Mouse (Mus musculus) megakaryocyte, embryonic 14.5 days (primary cell): ENCODE results near the gene Usp46.

Source experiments
- FLI1 ChIP-seq: IDR thresholded peaks from 2 replicates; pipeline ENCODE4 v1.6.1; 2012; ENCODE audit warnings: low read length, inconsistent platforms, mixed read lengths
- GATA1 ChIP-seq: IDR thresholded peaks from 3 replicates; pipeline ENCODE4 v1.6.1; 2012; ENCODE audit warnings: mixed read lengths, low read length, inconsistent platforms, borderline replicate concordance

GRCm38 (mm10) chr5:74064844-74065243 is 3.4 kb downstream of the Usp46 start:
- TF ChIP-seq GATA1 (peak; percentile 65; the same call in 2 of the 3 replicates), FLI1 (no peak)
